Mouse (Mus musculus) layer of hippocampus, adult 11-12 months (tissue): ENCODE data around the gene Tmcc2.

ENCODE experiments used
- DNase-seq: peaks from one replicate; pipeline ENCODE4 v3.0.0; 2022; ENCODE audit warnings: low spot score

The Tmcc2 gene

DNA sequence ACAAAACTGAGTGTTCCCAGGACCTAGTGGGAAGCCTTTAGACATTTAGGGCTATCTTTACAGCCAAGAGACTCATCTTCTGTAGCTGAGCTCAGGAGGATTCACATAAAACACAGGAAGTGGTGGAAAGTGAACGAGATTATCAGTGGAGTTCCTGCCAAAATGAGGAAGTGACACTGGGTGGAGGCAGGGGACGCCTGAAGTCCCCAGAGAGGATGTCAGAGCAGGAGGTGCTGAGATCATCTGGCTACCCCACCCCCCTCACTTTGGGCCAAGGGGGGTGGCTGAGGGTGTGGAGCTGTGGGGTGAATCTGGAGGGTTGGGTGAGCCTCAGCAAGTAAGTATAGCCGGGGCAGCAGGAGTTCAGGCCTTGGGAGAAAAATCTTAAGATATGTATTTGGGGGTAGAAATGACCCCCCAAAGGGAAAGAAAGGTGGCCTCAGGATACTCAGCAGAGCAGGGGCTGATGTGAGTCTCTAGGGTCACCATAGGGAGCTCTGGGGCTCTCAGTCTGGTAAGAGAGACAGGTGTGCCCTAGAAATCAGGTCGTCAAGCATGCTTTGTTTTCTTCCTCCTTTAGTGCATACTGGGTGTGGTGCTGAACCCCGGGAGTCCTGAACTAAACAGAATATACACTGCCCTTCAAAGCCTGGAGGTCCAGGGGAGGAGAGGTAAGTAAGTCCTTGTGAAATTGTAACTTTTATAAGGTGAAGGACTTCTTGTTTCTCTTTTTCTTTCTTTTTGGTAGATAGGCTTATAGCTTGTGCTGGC is 49.2 kb downstream of the Tmcc2 start:
- no peak for DNase-seq

DNA sequence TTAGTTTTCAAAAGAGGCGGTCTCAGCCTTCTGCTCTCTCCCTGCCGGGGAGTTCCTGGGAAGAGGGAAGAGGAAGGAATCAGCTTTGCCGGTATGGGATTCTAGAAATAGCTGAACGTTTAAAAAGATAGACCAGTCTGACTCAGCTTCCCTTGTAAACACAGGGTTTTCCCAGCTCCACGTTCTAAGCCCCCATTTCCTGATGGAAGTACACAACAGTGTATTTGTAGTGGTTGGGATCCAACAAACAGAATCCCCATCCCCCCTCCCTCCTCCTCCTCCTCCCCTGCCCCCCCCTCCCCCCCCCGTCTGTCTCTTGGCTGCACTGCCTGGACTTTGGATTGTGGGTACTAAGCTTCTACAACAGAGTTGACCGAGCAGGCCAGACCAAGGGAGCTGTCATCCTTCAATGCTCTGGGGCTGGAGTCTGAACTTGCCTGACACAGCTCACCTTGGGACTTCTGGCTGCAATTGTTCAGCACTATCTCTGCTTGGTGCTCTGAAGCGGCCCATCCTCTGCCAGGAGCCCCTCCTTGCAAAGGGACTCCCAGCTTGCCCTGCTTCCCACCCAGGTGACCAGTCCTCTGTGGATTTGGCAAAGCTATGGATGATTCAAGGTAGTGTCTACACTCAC is 52.9 kb downstream of the Tmcc2 start:
- DNase-seq: no peak

DNA sequence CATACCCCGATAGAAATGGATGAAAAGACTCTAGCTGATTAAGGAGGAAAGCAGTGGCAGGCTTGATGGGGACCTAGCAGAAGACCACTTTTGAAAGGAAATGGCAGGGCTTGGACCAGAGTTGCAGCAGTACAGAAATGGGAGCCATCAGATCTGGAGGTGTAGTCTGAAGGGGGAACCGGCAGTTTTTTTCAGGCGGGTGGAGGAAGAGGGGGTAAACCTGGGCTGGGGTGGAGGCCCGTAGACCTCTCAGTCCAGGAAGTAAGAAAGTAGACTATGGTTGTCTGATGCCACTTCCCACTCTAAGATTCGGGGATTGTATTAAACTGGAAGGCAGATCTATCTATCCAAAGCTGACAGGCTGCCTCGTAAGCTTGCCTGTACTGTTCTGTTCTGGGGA is 54.2 kb downstream of the Tmcc2 start:
- no peak for DNase-seq

DNA sequence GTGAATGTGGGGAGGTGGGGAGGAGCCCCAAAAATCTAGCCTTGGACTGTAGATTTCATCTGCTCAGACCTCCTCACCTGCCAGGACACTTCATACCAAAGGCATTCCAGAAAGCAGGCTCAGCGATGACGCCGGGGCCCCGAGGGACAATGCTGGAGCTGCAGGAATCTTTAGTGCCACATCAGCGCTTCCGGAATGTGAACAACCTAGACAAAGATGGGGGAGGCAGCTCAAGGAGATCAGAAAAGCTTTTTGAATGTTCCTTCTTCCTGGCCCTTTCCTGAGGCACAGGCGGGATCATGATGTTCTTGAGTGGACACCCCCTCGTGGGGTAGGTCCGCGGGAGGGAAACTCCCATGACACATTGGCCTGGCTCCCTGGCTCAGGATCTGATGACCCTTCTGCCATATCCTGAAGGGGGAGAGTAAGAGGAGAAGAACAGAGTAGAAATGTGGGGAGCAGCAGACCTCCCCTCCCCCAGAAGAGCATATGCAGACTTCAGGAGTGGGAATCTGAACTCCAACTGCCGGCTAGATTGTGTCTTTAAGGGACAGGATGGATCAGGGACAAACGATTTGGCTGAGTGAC is 55.6 kb downstream of the Tmcc2 start:
- no peak for DNase-seq

DNA sequence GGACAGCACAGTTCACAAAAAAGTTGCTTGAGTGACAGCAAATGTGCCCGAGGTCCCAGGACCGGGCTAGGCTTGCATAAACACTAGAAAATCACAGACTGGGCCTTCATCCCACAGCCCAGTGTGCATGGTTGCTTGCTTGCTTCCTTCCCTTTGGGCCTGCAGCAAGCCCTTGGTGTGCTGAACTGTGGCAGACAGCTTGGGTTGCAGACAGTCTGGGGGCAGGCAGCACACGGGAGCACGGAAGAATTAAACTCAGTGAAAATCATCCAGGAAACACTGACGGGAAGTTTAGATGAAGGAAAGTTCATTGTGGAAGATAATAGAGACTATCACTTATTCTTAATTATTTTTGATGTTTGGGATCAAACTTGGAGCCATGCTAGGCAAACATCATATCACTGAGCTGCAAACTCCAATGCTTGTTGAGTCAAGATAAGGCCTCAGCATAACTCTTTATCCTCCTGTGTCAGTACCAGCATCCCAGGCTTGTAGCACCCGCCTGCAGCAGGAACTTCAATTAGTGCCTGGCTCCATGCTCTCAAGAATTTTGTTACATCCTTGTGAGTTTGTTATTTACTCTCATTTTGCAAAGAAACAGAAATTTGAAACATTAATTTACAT is 56.8 kb downstream of the Tmcc2 start:
- DNase-seq: no peak

DNA sequence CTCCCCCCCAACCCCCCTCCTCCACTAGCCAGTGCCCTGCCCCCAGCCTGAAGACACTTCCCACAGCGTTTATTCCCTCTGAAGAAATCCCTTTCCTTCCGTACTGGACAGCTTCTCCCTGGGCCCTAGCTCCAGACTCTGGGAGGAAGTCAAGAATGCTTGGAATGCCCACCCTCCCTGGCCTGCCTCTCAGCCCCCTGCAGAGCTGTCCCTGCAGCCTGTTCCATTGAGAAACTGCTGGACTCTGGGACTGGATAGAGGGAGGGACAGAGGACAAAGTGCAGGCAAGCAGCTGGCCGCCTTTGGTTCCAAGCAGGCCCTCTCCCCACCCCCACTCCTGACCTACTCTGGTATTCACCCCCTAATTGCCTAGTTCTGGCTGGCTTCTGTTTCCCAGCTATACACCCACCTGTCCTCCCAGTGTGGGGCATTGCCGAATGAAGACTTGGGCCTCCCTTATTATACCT is 57.4 kb downstream of the Tmcc2 start:
- no peak for DNase-seq

GRCm38 (mm10) chr1:132333201-132333600 is 57.9 kb downstream of the Tmcc2 start:
- no peak for DNase-seq

DNA sequence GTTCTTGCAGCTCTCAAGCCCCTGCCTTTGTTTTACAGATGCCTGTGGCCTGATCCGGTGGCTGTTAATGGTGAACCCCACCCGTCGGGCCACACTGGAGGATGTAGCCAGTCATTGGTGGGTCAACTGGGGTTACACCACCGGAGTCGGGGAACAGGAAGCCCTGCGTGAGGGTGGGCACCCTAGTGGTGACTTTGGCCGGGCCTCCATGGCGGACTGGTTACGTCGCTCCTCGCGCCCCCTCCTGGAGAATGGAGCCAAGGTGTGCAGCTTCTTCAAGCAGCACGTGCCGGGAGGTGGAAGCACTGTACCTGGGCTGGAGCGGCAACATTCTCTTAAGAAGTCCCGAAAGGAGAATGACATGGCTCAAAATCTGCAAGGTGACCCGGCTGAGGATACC is 59.8 kb downstream of the Tmcc2 start:
- DNase-seq: no peak

DNA sequence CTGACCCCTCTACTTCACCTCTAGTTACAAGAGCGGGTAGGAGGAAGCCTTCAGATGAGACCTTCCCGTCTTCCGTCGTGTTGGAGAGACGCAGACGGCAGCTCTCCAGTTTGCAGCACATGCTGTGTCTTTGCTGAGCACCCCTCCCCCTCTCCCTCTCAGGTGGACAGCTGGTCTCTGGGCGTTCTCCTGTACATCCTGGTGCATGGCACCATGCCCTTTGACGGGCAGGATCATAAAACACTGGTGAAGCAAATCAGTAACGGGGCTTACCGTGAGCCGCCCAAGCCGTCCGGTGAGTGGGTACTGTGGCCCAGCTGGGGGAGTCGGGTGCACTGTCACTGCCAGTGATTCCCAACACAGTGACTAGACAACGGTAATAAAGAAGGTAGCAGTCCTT is 60.7 kb downstream of the Tmcc2 start:
- DNase-seq: no peak

DNA sequence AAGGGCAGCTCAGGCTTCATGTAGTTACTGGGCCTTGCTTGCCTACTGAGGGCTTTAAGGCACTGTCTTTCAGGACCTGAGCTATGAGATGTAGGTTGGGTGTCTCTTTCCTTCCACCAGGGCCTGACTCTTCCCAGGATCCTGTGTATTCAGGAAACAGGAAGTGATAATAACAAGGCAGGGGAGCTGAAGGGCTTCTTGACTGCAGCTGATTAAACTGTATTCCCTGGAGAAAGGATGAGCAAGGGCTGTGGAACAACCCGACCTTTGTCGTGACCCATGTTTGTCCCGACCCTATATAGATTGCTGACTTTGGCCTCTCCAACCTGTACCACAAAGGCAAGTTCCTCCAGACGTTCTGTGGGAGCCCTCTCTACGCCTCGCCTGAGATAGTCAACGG is 61.4 kb downstream of the Tmcc2 start:
- DNase-seq: no peak

GRCm38 (mm10) chr1:132328565-132328964 is 62.5 kb downstream of the Tmcc2 start:
- DNase-seq: no peak

- no peak for DNase-seq
Observed at GRCm38 (mm10) chr1:132327477-132327876, 63.6 kb downstream of the Tmcc2 start.

DNA sequence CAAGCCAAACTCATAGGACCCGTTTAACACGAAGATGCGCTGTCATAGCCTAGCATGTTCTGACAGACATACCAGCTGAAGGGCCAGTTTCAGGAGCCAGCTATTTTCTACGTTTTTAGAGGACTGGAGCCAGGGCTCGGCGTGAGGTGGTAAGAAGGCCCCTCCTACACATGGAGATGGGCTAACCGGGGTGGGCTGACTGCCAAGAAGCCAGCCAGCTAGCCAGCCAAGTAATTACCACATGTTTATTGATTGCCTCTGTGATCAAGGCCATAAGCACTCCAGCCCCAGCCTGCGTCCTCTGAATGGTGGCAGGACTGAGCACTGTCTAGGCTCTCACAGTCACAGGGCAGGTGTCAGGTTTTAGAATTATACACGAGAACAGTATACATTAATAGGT is 64.3 kb downstream of the Tmcc2 start:
- no peak for DNase-seq

DNA sequence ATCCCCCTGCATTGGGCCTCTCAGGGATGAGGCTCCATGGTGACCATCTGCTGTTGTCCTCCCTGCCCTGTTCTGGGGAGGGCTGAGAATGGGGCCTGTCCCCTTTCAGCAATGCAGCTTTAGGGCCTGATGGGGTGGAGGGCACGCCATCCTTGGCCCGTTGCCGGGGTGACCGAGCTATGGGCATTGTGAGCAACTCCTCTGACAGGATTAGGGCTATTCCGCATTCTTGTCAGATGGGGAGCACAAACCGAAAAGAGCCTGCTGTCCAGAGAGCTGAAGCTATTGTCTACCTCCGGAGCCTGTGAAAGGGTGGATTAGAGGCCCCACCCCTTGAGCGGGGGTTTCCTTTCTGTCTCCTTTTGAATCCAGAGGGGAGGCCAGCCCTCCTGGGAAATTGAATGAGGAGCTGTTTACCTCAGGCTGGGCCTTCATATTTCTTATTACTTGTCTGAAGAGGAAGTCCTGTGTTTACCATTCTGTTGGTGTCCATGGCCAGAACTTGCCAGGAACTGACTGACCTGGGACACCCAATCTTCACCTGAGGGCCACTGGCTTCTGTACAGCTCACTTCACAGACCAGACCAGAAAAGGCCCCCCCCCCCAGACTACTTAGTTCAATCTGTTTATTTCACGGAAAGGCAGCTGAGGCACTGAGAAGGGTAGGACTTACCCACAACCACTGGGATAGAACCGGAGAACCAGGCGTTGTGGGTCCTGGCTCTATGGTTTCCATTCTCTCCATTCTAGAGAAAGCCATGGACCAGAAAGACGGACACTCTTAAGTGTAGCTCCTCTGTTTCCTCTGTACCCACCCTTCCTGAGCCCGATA is 68.2 kb downstream of the Tmcc2 start:
- DNase-seq: no peak

GRCm38 (mm10) chr1:132321821-132322580 is 69.1 kb downstream of the Tmcc2 start:
- no peak for DNase-seq

GRCm38 (mm10) chr1:132319242-132319641 is 71.8 kb downstream of the Tmcc2 start:
- DNase-seq: peak; percentile 45

DNA sequence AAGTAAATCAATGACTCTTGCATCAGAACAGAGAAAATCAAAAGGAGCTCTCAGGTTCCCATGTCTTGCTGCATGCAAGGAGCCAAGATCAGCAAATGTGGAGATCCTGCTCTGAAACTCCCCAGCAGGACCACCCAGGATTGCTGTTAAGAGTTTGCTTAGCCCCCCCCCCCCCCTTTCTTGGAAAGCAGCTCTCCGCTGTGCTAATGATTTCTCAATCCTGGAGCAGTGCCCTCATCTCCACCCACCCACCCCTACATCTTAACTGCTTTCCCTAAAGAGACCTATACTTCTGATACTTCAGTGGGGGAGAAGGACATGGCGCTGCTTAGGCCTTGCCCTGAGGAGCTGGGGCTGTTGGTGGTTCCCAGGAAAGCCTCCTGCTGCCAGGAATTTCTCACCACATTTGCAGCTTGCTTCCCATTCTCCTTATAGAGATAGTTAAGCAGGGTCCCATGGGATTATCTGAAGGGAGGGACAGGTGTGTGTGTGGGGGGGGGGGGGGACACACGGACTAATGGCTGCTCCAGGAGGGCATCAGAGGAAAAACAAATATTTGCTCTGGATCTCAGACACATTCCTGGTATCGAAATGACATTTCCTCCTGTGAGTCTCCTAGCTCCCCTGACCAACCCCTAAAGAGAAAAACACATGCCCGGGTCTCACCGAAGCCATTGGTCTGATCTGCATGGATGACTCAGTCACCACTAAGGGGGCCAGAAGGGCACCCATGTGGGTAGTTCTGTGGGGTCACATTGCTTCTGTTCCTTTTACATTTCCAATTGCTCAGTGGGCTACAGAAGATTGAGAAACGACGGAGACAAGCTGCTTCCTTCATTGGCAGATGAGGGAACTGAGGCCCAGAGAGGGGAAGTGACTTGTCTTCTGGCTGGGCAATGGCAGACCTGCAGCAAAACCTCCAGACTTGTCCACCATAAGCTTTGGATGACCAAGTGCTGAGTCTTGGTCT is 72.9 kb downstream of the Tmcc2 start:
- DNase-seq: no peak

DNA sequence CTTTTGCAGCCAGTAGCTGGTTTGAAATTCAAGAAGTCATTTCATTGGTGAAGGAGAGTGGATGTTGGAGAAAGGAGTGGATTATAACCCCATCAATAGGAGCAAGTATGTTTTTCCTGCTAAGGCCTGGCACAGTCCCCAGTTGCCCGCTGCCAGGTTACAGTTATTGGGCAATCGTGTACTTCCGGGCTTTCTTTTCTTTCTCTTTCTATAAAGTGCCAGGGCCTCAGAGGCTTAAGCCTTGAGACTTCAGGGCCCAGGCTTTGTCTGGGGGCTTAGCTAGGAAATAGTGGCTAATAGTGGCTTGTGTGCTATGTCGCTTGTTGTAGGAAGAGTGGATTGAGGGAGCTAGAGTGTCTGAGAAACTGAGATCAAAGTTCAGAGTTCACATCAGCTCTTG is 73.7 kb downstream of the Tmcc2 start:
- DNase-seq: no peak

DNA sequence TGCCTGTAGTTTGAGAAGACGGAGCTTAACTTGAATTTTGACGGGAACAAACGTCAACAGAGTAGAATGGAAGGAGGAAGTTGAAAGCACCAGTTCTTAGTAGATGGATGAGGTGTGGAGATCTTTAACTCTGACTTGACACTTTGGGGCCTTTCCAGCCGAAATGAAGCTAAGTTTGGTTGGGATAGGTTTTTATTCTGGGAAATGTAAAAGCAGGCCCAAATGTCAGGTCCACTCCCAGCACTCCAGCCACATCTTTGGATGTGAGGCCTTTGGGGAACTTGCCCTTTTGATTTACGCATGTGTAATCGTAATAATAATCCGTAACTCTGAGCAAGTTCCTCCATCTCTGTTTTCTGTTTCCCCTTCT is 74.5 kb downstream of the Tmcc2 start:
- DNase-seq: no peak
